Mouse (Mus musculus) liver, postnatal 0 days (tissue): ENCODE measurements at regions not wholly inside any gene's neighbourhood (a gene's known extent, or its start where the extent isn't known, plus 50 kb on each side); places are given as distances from the start of the nearest gene placed in this dataset.

ENCODE experiments used
- ATAC-seq: fragments of 200-750 bp; cut with Nextera tagmentation; 2 replicates; pipeline ENCODE4 v1.8.0; 2017; ENCODE audit warnings: mild to moderate bottlenecking, moderate library complexity
- DNase-seq: peaks from one replicate; pipeline ENCODE4 v3.0.0-alpha.2; 2016
- H3K27ac ChIP-seq: fragments of 300-500 bp; sonication (generic); 2 replicates; pipeline ENCODE4 v1.5.1; 2014; ENCODE audit warnings: antibody characterized with exemption, moderate library complexity, mild to moderate bottlenecking, low read depth
- H3K27me3 ChIP-seq: fragments of 300-500 bp; sonication (generic); 2 replicates; pipeline ENCODE4 v1.6.1; 2014; ENCODE audit warnings: low read length, control low read depth, mixed read lengths; ENCODE audit not compliant: insufficient read depth
- H3K36me3 ChIP-seq: fragments of 300-500 bp; sonication (generic); replicated peaks from 2 replicates; pipeline ENCODE4 v1.6.1; 2014; ENCODE audit warnings: mild to moderate bottlenecking, control low read depth, low read length, moderate library complexity, mixed read lengths; ENCODE audit not compliant: insufficient read depth
- H3K4me1 ChIP-seq: fragments of 300-500 bp; sonication (generic); 2 replicates; pipeline ENCODE4 v1.6.1; 2014; ENCODE audit warnings: antibody characterized with exemption, mild to moderate bottlenecking, control low read depth; ENCODE audit not compliant: insufficient read depth
- H3K4me2 ChIP-seq: fragments of 300-500 bp; sonication (generic); 2 replicates; pipeline ENCODE4 v1.6.1; 2014; ENCODE audit warnings: low read depth, mild to moderate bottlenecking, low read length, moderate library complexity, mixed read lengths
- H3K4me3 ChIP-seq: fragments of 300-500 bp; sonication (generic); 2 replicates; pipeline ENCODE4 v1.5.1; 2014; ENCODE audit warnings: low read depth, low read length
- H3K9ac ChIP-seq: fragments of 300-500 bp; sonication (generic); replicated peaks from 2 replicates; pipeline ENCODE4 v1.6.1; 2014; ENCODE audit warnings: mild to moderate bottlenecking, moderate library complexity
- H3K9me3 ChIP-seq: fragments of 300-500 bp; sonication (generic); 2 replicates; pipeline ENCODE4 v1.6.1; 2016; ENCODE audit warnings: mild to moderate bottlenecking, control low read depth, low read length, mixed read lengths
- CTCF ChIP-seq: sonication (generic); IDR thresholded peaks from 2 replicates; pipeline ENCODE4 v1.5.1; 2016; ENCODE audit warnings: antibody characterized with exemption, low read depth
- EP300 ChIP-seq: IDR thresholded peaks from 2 replicates; pipeline ENCODE4 v1.6.1; 2016; ENCODE audit warnings: antibody characterized with exemption, low read depth, mild to moderate bottlenecking
- WGBS: fragments of 180-500 bp; shearing (Covaris S2); extraction: QIAGEN DNeasy Blood & Tissue Kit; methylation state at CpG from one replicate; pipeline ENCODE4 v1.1.7; 2014; ENCODE audit not compliant: insufficient replicate concordance; 5-methylcytosine and 5-hydroxymethylcytosine counted together

GRCm38 (mm10) chr12:13939494-13939893, 212.4 kb downstream of the Fam84a start:
- 76% methylated on average over 4 of the region's 4 CpGs for WGBS
- Histone ChIP-seq H3K27ac (no peak overlapping the region), H3K9me3 (no peaks in the 10 kb centered on the region), H3K36me3 (no peaks in the 10 kb centered on the region), H3K4me2 (no peak overlapping the region), H3K27me3 (no peaks in the 10 kb centered on the region), H3K4me3 (no peak overlapping the region), H3K4me1 (no peaks in the 10 kb centered on the region), H3K9ac (no peak overlapping the region)
- no peak for TF ChIP-seq CTCF
- TF ChIP-seq EP300: no peak
- DNase-seq (no peak), ATAC-seq (no peak)

- Histone ChIP-seq H3K36me3 (no peaks in the 10 kb centered on the region), H3K9me3 (no peaks in the 10 kb centered on the region), H3K27me3 (no peaks in the 10 kb centered on the region), H3K4me1 (no peaks in the 10 kb centered on the region), H3K27ac (no peak overlapping the region), H3K4me3 (no peak overlapping the region), H3K4me2 (no peak overlapping the region), H3K9ac (no peak overlapping the region)
- WGBS: 49% methylated on average over 1 of the region's 1 CpGs
- DNase-seq (no peak), ATAC-seq (no peak)
- no peak for TF ChIP-seq EP300
- no peak for TF ChIP-seq CTCF
These were observed 230.8 kb downstream of the Fam84a start for GRCm38 (mm10) chr12:13921066-13921465.

- Histone ChIP-seq H3K27me3 (no peaks in the 10 kb centered on the region), H3K9me3 (no peaks in the 10 kb centered on the region), H3K36me3 (no peaks in the 10 kb centered on the region), H3K9ac (no peak overlapping the region), H3K27ac (no peak overlapping the region), H3K4me3 (no peak overlapping the region), H3K4me1 (no peaks in the 10 kb centered on the region), H3K4me2 (no peak overlapping the region)
- DNase-seq (no peak), ATAC-seq (no peak)
- 53% methylated on average over 3 of the region's 3 CpGs for WGBS
- TF ChIP-seq CTCF (no peak), EP300 (no peak)
These were observed 268.5 kb downstream of the Fam84a start for GRCm38 (mm10) chr12:13883317-13883716.

- Histone ChIP-seq H3K27ac (no peak overlapping the region), H3K9ac (no peak overlapping the region), H3K4me3 (no peak overlapping the region), H3K4me1 (no peaks in the 10 kb centered on the region), H3K9me3 (no peaks in the 10 kb centered on the region), H3K27me3 (no peaks in the 10 kb centered on the region), H3K4me2 (no peak overlapping the region), H3K36me3 (no peaks in the 10 kb centered on the region)
- WGBS: 36% methylated on average over 1 of the region's 1 CpGs
- DNase-seq (no peak), ATAC-seq (no peak)
- TF ChIP-seq CTCF (no peak), EP300 (no peak)
These were observed 282.7 kb downstream of the Fam84a start for GRCm38 (mm10) chr12:13869161-13869560.

GRCm38 (mm10) chr12:13861226-13861625, 290.6 kb downstream of the Fam84a start:
- WGBS: 83% methylated on average over 7 of the region's 7 CpGs
- DNase-seq: no peak
- Histone ChIP-seq H3K9ac (no peak overlapping the region), H3K36me3 (no peaks in the 10 kb centered on the region), H3K27ac (no peak overlapping the region), H3K9me3 (no peaks in the 10 kb centered on the region), H3K4me3 (no peak overlapping the region), H3K4me2 (no peak overlapping the region), H3K27me3 (no peaks in the 10 kb centered on the region), H3K4me1 (no peaks in the 10 kb centered on the region)
- no peak for ATAC-seq
- TF ChIP-seq EP300: no peak

GRCm38 (mm10) chr12:13844532-13845485, 307.0 kb downstream of the Fam84a start:
- TF ChIP-seq EP300: no peak
- TF ChIP-seq CTCF: peak; percentile 62
- Histone ChIP-seq H3K9me3 (no peaks in the 10 kb centered on the region; the same call in 1 of the 2 replicates), H3K27me3 (no peaks in the 10 kb centered on the region), H3K4me1 (no peaks in the 10 kb centered on the region), H3K36me3 (no peaks in the 10 kb centered on the region), H3K9ac (no peak overlapping the region), H3K4me3 (no peak overlapping the region), H3K4me2 (no peak overlapping the region), H3K27ac (no peak overlapping the region)
- 52% methylated on average over 13 of the region's 13 CpGs for WGBS
- ATAC-seq (no peak), DNase-seq (peak; percentile 41)
